Mouse (Mus musculus) hindbrain, embryonic 11.5 days (tissue): ENCODE results near the gene Ptprm. TPM values are rescaled to one million over a fixed set of nuclear protein-coding genes. Genes with fewer than 3 reads are reported as not detected.
A peak's percentile ranks its signal among the peaks of the same experiment; 100 is the strongest.

ENCODE experiments used
- ATAC-seq: fragments of 200-750 bp; cut with Nextera tagmentation; 2 replicates; pipeline ENCODE4 v1.8.0; 2017; ENCODE audit warnings: mild to moderate bottlenecking, moderate TSS enrichment, moderate library complexity; ENCODE audit not compliant: low FRiP score
- DNase-seq: peaks from one replicate; pipeline ENCODE4 v3.0.0-alpha.2; 2015; ENCODE audit warnings: low spot score
- H3K27ac ChIP-seq: fragments of 300-500 bp; sonication (generic); 2 replicates; pipeline ENCODE4 v1.5.1; 2014; ENCODE audit warnings: mild to moderate bottlenecking, low read depth, low read length
- H3K27me3 ChIP-seq: fragments of 300-500 bp; sonication (generic); 2 replicates; pipeline ENCODE4 v1.6.1; 2014; ENCODE audit warnings: mild to moderate bottlenecking, low read length, moderate library complexity, mixed read lengths; ENCODE audit not compliant: control insufficient read depth, insufficient read depth
- H3K36me3 ChIP-seq: fragments of 300-500 bp; sonication (generic); 2 replicates; pipeline ENCODE4 v1.6.1; 2014; ENCODE audit warnings: mild to moderate bottlenecking, low read length, moderate library complexity, mixed read lengths; ENCODE audit not compliant: control insufficient read depth, insufficient read depth
- H3K4me1 ChIP-seq: fragments of 300-500 bp; sonication (generic); replicated peaks from 2 replicates; pipeline ENCODE4 v1.6.1; 2014; ENCODE audit warnings: low read length, mixed read lengths; ENCODE audit not compliant: control insufficient read depth, insufficient read depth
- H3K4me2 ChIP-seq: fragments of 300-500 bp; sonication (generic); replicated peaks from 2 replicates; pipeline ENCODE4 v1.6.1; 2014; ENCODE audit warnings: mild to moderate bottlenecking, low read depth, low read length
- H3K4me3 ChIP-seq: fragments of 300-500 bp; sonication (generic); 2 replicates; pipeline ENCODE4 v1.5.1; 2014; ENCODE audit warnings: low read depth, low read length
- H3K9ac ChIP-seq: fragments of 300-500 bp; sonication (generic); 2 replicates; pipeline ENCODE4 v1.6.1; 2014; ENCODE audit warnings: low read depth, low read length
- H3K9me3 ChIP-seq: fragments of 300-500 bp; sonication (generic); 2 replicates; pipeline ENCODE4 v1.6.1; 2016; ENCODE audit warnings: low read length; ENCODE audit not compliant: control insufficient read depth
- WGBS: fragments of 180-500 bp; shearing (Covaris S2); extraction: QIAGEN DNeasy Blood & Tissue Kit; methylation state at CpG from one replicate; pipeline ENCODE4 v1.1.7; 2014; 5-methylcytosine and 5-hydroxymethylcytosine counted together
- polyA plus RNA-seq: library from polyadenylated mRNA; unstranded; fragments of >200 nt; fragmentation: Nextera tagmentation; extraction: Ambion mirVana; gene quantifications from 2 replicates; pipeline ENCODE4 v1.2.1, GENCODE M21; 2014

Ptprm gene
- polyA plus RNA-seq, 1 experiment from 2014 or later = 11.2 TPM

DNA sequence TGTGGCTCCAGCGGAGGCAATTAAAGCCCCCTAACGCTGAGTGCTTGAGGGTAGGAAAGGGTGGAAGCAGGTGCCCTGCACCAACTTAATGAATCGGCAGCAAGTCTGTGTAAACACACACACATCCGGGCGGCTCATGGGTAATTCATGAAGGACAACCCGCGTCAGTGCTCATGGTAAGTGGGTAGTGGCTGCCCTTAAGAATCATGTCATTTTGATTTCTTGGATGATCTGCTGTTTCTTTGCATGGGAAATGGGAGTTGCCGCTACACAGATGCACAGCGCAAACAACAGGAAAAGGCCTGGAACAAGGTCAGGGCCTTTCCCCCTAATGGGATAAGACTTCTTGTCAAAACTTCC is 633.3 kb downstream of the Ptprm start:
- DNase-seq (peak; percentile 38), ATAC-seq (0 out of 2 replicates have a peak, but pooled peaks have one; percentile 60)
- Histone ChIP-seq H3K27ac (no peak overlapping the region), H3K9me3 (no peaks in the 10 kb centered on the region), H3K4me1 (no peaks in the 10 kb centered on the region), H3K9ac (no peak overlapping the region), H3K4me3 (no peak overlapping the region), H3K4me2 (no peak overlapping the region), H3K27me3 (no peaks in the 10 kb centered on the region), H3K36me3 (no peaks in the 10 kb centered on the region)
- WGBS = 41% methylated on average over 9 of the region's 9 CpGs

DNA sequence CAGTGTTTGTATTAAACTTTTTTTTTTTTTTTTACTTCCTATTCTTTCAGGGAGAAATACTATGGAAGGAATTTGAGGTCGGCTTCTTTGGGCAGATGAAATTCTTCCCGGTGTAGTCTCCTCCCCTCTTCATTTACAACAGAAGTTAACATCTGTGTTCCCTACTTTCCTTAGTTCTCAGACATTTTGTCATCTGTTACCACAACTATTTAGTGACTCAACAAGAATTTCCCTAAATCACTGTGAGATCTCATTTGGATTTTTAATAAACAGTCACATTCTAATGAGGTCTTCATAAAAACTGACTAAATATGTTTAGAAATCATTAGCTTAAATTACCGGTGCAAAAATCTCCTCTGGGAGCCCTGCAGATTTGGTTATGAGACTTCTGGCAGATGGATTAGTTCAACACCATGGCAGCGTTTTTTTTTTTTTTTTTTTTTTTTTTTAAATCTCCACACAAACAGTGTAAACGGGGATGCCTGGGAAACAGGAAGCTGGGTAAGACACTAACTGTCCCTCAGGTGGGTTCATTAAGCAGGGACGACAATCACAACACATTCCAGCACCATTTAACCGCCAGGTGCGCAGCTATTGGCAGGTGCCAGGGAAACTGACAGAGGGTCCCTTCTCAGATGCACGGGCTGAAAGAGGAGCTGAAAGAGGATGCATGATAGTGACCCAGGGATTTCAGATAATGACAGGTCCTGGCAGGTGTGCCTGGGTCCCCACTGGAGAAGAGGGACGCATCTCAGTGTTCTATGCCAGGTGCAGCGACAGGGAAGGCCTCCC is 633.9 kb downstream of the Ptprm start:
- H3K27ac ChIP-seq = no peak overlapping the region
- no peak overlapping the region for H3K9ac ChIP-seq
- WGBS = 57% methylated on average over 11 of the region's 11 CpGs
- H3K4me3 ChIP-seq = no peak overlapping the region
- no peak overlapping the region for H3K4me2 ChIP-seq
- ATAC-seq (no peak), DNase-seq (no peak)
- no peaks in the 10 kb centered on the region for H3K36me3 ChIP-seq
- no peaks in the 10 kb centered on the region for H3K27me3 ChIP-seq
- no peaks in the 10 kb centered on the region for H3K9me3 ChIP-seq
- H3K4me1 ChIP-seq = no peaks in the 10 kb centered on the region

DNA sequence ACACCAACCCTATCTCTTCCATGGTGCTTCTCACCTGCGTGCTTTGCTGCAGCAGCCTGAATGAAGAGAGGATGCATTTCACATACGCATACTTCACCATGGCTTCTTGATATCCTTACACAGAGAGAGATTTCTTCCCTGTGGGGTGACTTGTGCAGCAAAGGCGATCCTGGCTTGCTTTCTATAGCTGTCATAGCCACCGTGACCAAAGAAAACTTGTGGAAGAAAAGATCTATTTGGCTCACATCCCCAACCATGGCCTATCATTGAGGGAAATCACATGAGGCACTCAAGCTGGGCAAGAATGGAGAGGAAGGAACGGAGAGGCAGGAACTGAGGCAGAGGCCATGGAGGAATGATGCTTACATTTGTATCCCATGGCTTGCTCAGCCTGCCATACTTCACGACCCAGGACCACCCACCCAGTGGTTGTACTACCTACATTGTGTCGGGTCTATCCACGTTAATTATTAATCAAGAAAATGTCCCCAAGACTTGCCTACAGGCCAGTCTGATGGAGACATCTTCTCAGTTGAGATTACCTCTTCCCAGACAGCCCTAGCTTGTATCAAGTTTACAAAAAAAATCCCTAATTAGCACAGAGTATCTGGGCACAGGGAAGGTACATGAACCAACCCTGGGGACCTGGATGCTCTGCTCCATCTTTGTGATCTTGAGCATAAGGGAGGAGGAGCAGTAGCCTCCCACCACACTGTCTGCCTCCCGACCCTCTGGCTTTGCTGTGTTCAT is 641.6 kb downstream of the Ptprm start:
- Histone ChIP-seq H3K27ac (no peak overlapping the region), H3K4me1 (no peaks in the 10 kb centered on the region), H3K9ac (no peak overlapping the region), H3K27me3 (no peaks in the 10 kb centered on the region), H3K4me2 (no peak overlapping the region), H3K9me3 (no peaks in the 10 kb centered on the region), H3K4me3 (no peak overlapping the region), H3K36me3 (no peaks in the 10 kb centered on the region)
- 86% methylated on average over 9 of the region's 9 CpGs for WGBS
- DNase-seq (no peak), ATAC-seq (no peak)

DNA sequence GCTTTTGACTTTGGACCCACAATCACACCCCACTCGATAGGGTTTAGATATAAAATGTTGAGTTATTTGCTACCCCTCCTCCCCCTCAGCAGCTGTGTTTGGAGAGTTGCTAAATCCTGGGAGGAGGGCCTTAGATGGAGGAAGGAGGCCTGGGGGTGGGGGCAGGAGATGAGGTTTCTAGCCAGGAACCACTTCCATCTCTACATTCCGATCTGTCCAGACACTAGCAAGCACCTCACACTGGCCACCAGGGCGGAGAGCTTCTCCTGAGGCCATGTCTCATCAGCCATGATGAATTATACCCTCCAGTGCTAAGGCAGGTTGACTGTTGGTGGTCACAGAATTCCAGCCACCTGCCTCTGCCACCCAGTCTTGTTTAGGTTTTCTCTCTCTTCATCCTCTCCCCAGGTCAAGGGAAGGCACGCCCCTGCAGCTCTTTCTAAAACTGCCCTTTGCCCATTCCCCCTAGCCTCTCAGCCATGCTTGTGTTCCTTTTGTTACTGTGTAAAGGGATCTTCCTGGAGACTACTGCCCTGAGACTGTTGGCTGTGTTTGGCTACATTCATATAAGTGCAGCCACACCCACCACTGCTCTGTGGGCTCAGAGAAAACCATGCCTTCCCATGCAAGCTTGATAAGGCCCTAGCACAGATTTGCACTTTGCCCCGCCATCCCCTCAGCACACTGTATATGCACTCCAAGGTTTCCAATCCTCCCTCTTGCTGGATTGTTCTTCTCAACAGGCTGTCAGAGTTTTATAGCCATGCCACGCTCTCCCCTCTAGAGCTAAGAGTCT is 642.8 kb downstream of the Ptprm start:
- H3K4me3 ChIP-seq = no peak overlapping the region
- no peaks in the 10 kb centered on the region for H3K36me3 ChIP-seq
- H3K9ac ChIP-seq = no peak overlapping the region
- ATAC-seq (no peak), DNase-seq (no peak)
- WGBS = 76% methylated on average over 6 of the region's 6 CpGs
- H3K4me1 ChIP-seq = no peaks in the 10 kb centered on the region
- H3K4me2 ChIP-seq = no peak overlapping the region
- no peaks in the 10 kb centered on the region for H3K27me3 ChIP-seq
- H3K27ac ChIP-seq = no peak overlapping the region
- H3K9me3 ChIP-seq = no peaks in the 10 kb centered on the region

GRCm38 (mm10) chr17:66710568-66710967 is 643.7 kb downstream of the Ptprm start:
- 62% methylated on average over 4 of the region's 4 CpGs for WGBS
- H3K4me3 ChIP-seq = no peak overlapping the region
- DNase-seq = no peak
- H3K4me2 ChIP-seq = no peak overlapping the region
- no peaks in the 10 kb centered on the region for H3K4me1 ChIP-seq
- H3K27ac ChIP-seq = no peak overlapping the region
- no peak overlapping the region for H3K9ac ChIP-seq
- H3K9me3 ChIP-seq = no peaks in the 10 kb centered on the region
- H3K36me3 ChIP-seq = no peaks in the 10 kb centered on the region
- no peak for ATAC-seq
- no peaks in the 10 kb centered on the region for H3K27me3 ChIP-seq

- no peak for DNase-seq
- H3K4me3 ChIP-seq = no peak overlapping the region
- H3K4me2 ChIP-seq = no peak overlapping the region
- H3K9me3 ChIP-seq = no peaks in the 10 kb centered on the region
- no peak for ATAC-seq
- H3K4me1 ChIP-seq = no peaks in the 10 kb centered on the region
- H3K9ac ChIP-seq = no peak overlapping the region
- no peaks in the 10 kb centered on the region for H3K36me3 ChIP-seq
- 91% methylated on average over 4 of the region's 4 CpGs for WGBS
- H3K27ac ChIP-seq = no peak overlapping the region
- no peaks in the 10 kb centered on the region for H3K27me3 ChIP-seq
Observed at GRCm38 (mm10) chr17:66708748-66709147, 645.5 kb downstream of the Ptprm start.

- Histone ChIP-seq H3K27ac (no peak overlapping the region), H3K9me3 (no peaks in the 10 kb centered on the region), H3K4me2 (no peak overlapping the region), H3K9ac (no peak overlapping the region), H3K4me1 (no peaks in the 10 kb centered on the region), H3K4me3 (no peak overlapping the region), H3K36me3 (no peaks in the 10 kb centered on the region), H3K27me3 (no peaks in the 10 kb centered on the region)
- DNase-seq (no peak), ATAC-seq (no peak)
- 79% methylated on average over 8 of the region's 8 CpGs for WGBS
Observed at GRCm38 (mm10) chr17:66707684-66708083, 646.6 kb downstream of the Ptprm start.

- H3K4me2 ChIP-seq = no peak overlapping the region
- no peaks in the 10 kb centered on the region for H3K9me3 ChIP-seq
- H3K27me3 ChIP-seq = no peaks in the 10 kb centered on the region
- WGBS = 84% methylated on average over 11 of the region's 11 CpGs
- H3K9ac ChIP-seq = no peak overlapping the region
- H3K36me3 ChIP-seq = no peaks in the 10 kb centered on the region
- H3K4me1 ChIP-seq = no peaks in the 10 kb centered on the region
- ATAC-seq (no peak), DNase-seq (no peak)
- no peak overlapping the region for H3K27ac ChIP-seq
- H3K4me3 ChIP-seq = no peak overlapping the region
Observed at GRCm38 (mm10) chr17:66701358-66702184, 652.7 kb downstream of the Ptprm start.
